Mouse (Mus musculus) thymus, adult 2 months (tissue): Measurements from ENCODE around the gene Zswim4.
A peak's percentile ranks its signal among the peaks of the same experiment; 100 is the strongest.

Experiments used
- CTCF ChIP-seq: fragments of 200-500 bp; IDR thresholded peaks from 2 replicates; pipeline ENCODE4 v1.5.1; 2012; ENCODE audit warnings: mild to moderate bottlenecking, control low read depth, low read length, moderate library complexity, borderline replicate concordance; ENCODE audit not compliant: control insufficient read depth, poor library complexity, insufficient read depth; ENCODE audit errors: extremely low read depth
- POLR2A ChIP-seq: fragments of 200-500 bp; IDR thresholded peaks from 2 replicates; pipeline ENCODE4 v1.6.1; 2012; ENCODE audit warnings: mild to moderate bottlenecking, low read length, control low read depth, moderate library complexity; ENCODE audit not compliant: control insufficient read depth, poor library complexity, insufficient read depth; ENCODE audit errors: extremely low read depth

DNA sequence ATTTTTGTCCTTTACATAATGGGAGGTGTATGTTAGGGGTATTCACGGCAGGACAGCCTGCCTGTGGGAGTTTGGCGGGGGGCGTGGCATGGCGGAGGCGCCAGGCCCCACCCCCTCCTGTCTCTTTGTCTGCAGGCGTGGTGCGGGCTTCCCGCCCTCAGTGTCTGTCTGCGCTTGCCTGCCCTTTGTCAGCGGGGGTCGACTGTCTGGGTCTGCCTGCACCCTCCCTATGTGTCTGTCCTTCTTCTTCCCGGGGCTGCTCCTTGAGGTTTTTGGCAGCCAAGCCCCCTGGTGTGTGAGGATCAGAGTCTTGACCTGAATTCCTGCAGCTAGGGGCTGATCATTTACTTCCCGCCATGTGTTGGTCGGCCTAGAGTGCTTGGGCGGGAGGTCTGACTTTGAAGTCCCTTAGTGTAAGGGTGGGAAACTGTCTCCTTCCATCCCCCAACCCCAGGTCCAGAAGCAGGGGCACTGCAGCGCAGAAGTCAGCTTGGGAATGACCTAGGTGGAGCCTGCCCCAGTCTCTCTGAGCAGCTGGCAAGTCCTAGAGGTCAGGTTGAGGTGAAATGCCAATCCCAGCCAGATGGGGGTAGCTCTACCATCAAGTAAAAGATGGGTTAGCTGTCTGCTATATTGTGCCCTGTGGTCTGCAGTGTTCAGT lies 56.2 kb downstream of the Zswim4 start:
- TF ChIP-seq CTCF (no peak), POLR2A (peak; percentile 55; the same call in 1 of the 2 replicates)
